12 mouse cellular contexts compared by ENCODE assay signal in genomic region chr6:118047811-118048505, GRCm38 (mm10). TPM values are rescaled to one million over a fixed set of nuclear protein-coding genes. Genes with fewer than 3 reads are reported as not detected.
DNase-seq lines count a peak whose midpoint lies in the region; ATAC-seq lines count a peak whose summit lies in the region.
"Had no signal": no experiment of that assay in that cellular context is flagged by ENCODE, and none has a peak within 500 bp of the region (broad histone marks: within the 10 kb centered on the region; RNA-seq: fewer than 3 reads in every experiment).

No protein-coding gene starts in this region.

- DNase-seq in kidney, postnatal 10 days: peak; percentile 24
- DNase-seq in kidney, adult 18-20 months: no peak
- peak; percentile 90 for DNase-seq in ZHBTc4 (ENCODE audit: low read depth, low spot score)
- DNase-seq in cerebellum, postnatal 25 days: peak; percentile 70 to 77
- peak; percentile 89 for DNase-seq in lung, postnatal 36 days
- no peak for DNase-seq in forebrain, embryonic 11.5 days (ENCODE audit: low spot score)
- no peak for DNase-seq in frontal cortex, postnatal 10 days (ENCODE audit: low spot score in 2 of 2)
- DNase-seq: gastrocnemius, postnatal 10 days; kidney, postnatal 36 days; liver had no signal

- H3K36me3 ChIP-seq in forebrain, embryonic 11.5 days (ENCODE audit: control insufficient read depth, insufficient read depth, low read length): no peaks in the 10 kb centered on the region
- no peaks in the 10 kb centered on the region for H3K36me3 ChIP-seq in kidney, embryonic 15.5 days

- no peak overlapping the region for H3K4me3 ChIP-seq in forebrain, embryonic 11.5 days (ENCODE audit: low read depth, low read length)
- H3K4me3 ChIP-seq in kidney, embryonic 15.5 days (replicated peaks): no peak overlapping the region

- WGBS in forebrain, embryonic 11.5 days: 85% methylated on average over 4 of the region's 4 CpGs
- 74% methylated on average over 4 of the region's 4 CpGs for WGBS in kidney, embryonic 15.5 days

- no peaks in the 10 kb centered on the region for H3K4me1 ChIP-seq in forebrain, embryonic 11.5 days (replicated peaks; ENCODE audit: control insufficient read depth, insufficient read depth, low read length)
- no peaks in the 10 kb centered on the region for H3K4me1 ChIP-seq in kidney, embryonic 15.5 days

- H3K9ac ChIP-seq in forebrain, embryonic 11.5 days (ENCODE audit: low read length): no peak overlapping the region
- H3K9ac ChIP-seq in kidney, embryonic 15.5 days: no peak overlapping the region

- H3K27me3 ChIP-seq in forebrain, embryonic 11.5 days (ENCODE audit: control insufficient read depth, insufficient read depth, low read length): no peaks in the 10 kb centered on the region
- no peaks in the 10 kb centered on the region for H3K27me3 ChIP-seq in kidney, embryonic 15.5 days

- ATAC-seq in forebrain, embryonic 11.5 days (replicated peaks; ENCODE audit: low FRiP score): no peak
- ATAC-seq in kidney, embryonic 15.5 days (replicated peaks; ENCODE audit: low FRiP score): no peak
- ATAC-seq: hindbrain, embryonic 16.5 days had no signal

- no peaks in the 10 kb centered on the region for H3K9me3 ChIP-seq in forebrain, embryonic 11.5 days (ENCODE audit: control insufficient read depth, low read length)
- H3K9me3 ChIP-seq in kidney, embryonic 15.5 days (replicated peaks): no peaks in the 10 kb centered on the region

- H3K27ac ChIP-seq in forebrain, embryonic 11.5 days (ENCODE audit: low read depth, low read length): no peak overlapping the region
- H3K27ac ChIP-seq in kidney, embryonic 15.5 days: no peak overlapping the region

- H3K4me2 ChIP-seq in forebrain, embryonic 11.5 days (ENCODE audit: low read depth, low read length, severe bottlenecking): no peak overlapping the region
- no peak overlapping the region for H3K4me2 ChIP-seq in kidney, embryonic 15.5 days

RNA-seq across cellular contexts. Expression of gene Rasgef1a, which starts 36.7 kb away (rescaled TPM):
- polyA plus RNA-seq in forebrain, embryonic 11.5 days (2014; fragmentation: Nextera tagmentation; extraction: Ambion mirVana): 0.13 and 0.20 TPM in 2 replicates
- polyA plus RNA-seq in kidney, embryonic 15.5 days (2015; fragmentation: Nextera tagmentation; extraction: Ambion mirVana): 0.76 and 1.0 TPM in 2 replicates

Comparison
In these comparisons a context has a peak if more than half of its experiments do, and no peak if none do; other contexts are left out.
1. DNase-seq: peak in kidney, postnatal 10 days (single experiment), ZHBTc4 (single experiment), cerebellum, postnatal 25 days (2 of 2) and lung, postnatal 36 days (single experiment); none in kidney, adult 18-20 months (single experiment), forebrain, embryonic 11.5 days (single experiment) and frontal cortex, postnatal 10 days (0 of 2).